Mouse (Mus musculus) forebrain, embryonic 11.5 days (tissue): ENCODE results near the gene Rab11fip4. TPM values are rescaled to one million over a fixed set of nuclear protein-coding genes. Genes with fewer than 3 reads are reported as not detected.

ENCODE experiments used
- ATAC-seq: fragments of 200-750 bp; cut with Nextera tagmentation; replicated peaks from 2 replicates; pipeline ENCODE4 v1.8.0; 2017; ENCODE audit warnings: moderate TSS enrichment; ENCODE audit not compliant: low FRiP score
- DNase-seq: peaks from one replicate; pipeline ENCODE4 v3.0.0-alpha.2; 2017; ENCODE audit warnings: low spot score
- H3K27ac ChIP-seq: fragments of 300-500 bp; sonication (generic); 2 replicates; pipeline ENCODE4 v1.5.1; 2014; ENCODE audit warnings: low read depth, low read length
- H3K27me3 ChIP-seq: fragments of 300-500 bp; sonication (generic); 2 replicates; pipeline ENCODE4 v1.6.1; 2014; ENCODE audit warnings: mild to moderate bottlenecking, low read length, mixed read lengths; ENCODE audit not compliant: control insufficient read depth, insufficient read depth
- H3K36me3 ChIP-seq: fragments of 300-500 bp; sonication (generic); 2 replicates; pipeline ENCODE4 v1.6.1; 2014; ENCODE audit warnings: mild to moderate bottlenecking, low read length, moderate library complexity, mixed read lengths; ENCODE audit not compliant: control insufficient read depth, insufficient read depth
- H3K4me1 ChIP-seq: fragments of 300-500 bp; sonication (generic); replicated peaks from 2 replicates; pipeline ENCODE4 v1.6.1; 2014; ENCODE audit warnings: low read length, mixed read lengths; ENCODE audit not compliant: control insufficient read depth, insufficient read depth
- H3K4me2 ChIP-seq: fragments of 300-500 bp; sonication (generic); 2 replicates; pipeline ENCODE4 v1.6.1; 2014; ENCODE audit warnings: low read depth, mild to moderate bottlenecking, low read length, moderate library complexity, mixed read lengths; ENCODE audit not compliant: severe bottlenecking
- H3K4me3 ChIP-seq: fragments of 300-500 bp; sonication (generic); 2 replicates; pipeline ENCODE4 v1.5.1; 2014; ENCODE audit warnings: low read depth, low read length
- H3K9ac ChIP-seq: fragments of 300-500 bp; sonication (generic); 2 replicates; pipeline ENCODE4 v1.6.1; 2014; ENCODE audit warnings: low read length
- H3K9me3 ChIP-seq: fragments of 300-500 bp; sonication (generic); 2 replicates; pipeline ENCODE4 v1.6.1; 2016; ENCODE audit warnings: low read length, mixed read lengths; ENCODE audit not compliant: control insufficient read depth
- WGBS: fragments of 180-500 bp; shearing (Covaris S2); extraction: QIAGEN DNeasy Blood & Tissue Kit; methylation state at CpG from one replicate; pipeline ENCODE4 v1.1.7; 2014; 5-methylcytosine and 5-hydroxymethylcytosine counted together
- polyA plus RNA-seq: library from polyadenylated mRNA; unstranded; fragments of >200 nt; fragmentation: Nextera tagmentation; extraction: Ambion mirVana; gene quantifications from 2 replicates; pipeline ENCODE4 v1.2.1, GENCODE M21; 2014

Rab11fip4 gene
- polyA plus RNA-seq, 1 experiment from 2014 or later: 16.0 TPM

DNA sequence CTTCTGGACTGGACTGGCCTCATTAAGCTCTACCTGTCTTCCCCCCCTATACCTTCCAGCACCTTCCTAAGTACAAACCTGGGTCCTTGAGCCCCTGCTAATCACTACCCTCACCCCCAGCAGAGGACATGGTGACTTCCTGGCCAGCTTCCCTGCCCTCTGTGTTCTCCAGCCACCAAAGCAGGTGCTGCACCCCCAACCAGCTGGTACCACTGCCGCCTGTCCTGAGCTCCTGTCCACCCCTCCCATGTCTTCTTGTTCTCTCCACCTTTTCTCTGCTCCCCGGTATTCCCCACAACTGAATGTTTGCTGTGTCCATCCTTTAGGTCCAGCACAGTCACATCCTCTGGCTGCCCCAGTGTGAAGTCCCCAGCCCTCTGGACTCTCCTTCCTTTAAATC is 19.4 kb downstream of the Rab11fip4 start:
- no peak overlapping the region for H3K27ac ChIP-seq
- H3K36me3 ChIP-seq: no peaks in the 10 kb centered on the region
- H3K4me2 ChIP-seq: no peak overlapping the region
- H3K4me3 ChIP-seq: no peak overlapping the region
- peaks cover 38% of the 10 kb centered on the region for H3K4me1 ChIP-seq
- no peak overlapping the region for H3K9ac ChIP-seq
- no peaks in the 10 kb centered on the region for H3K9me3 ChIP-seq
- DNase-seq: no peak
- ATAC-seq: no peak
- H3K27me3 ChIP-seq: no peaks in the 10 kb centered on the region; the same call in 1 of the 2 replicates
- 46% methylated on average over 2 of the region's 2 CpGs for WGBS

DNA sequence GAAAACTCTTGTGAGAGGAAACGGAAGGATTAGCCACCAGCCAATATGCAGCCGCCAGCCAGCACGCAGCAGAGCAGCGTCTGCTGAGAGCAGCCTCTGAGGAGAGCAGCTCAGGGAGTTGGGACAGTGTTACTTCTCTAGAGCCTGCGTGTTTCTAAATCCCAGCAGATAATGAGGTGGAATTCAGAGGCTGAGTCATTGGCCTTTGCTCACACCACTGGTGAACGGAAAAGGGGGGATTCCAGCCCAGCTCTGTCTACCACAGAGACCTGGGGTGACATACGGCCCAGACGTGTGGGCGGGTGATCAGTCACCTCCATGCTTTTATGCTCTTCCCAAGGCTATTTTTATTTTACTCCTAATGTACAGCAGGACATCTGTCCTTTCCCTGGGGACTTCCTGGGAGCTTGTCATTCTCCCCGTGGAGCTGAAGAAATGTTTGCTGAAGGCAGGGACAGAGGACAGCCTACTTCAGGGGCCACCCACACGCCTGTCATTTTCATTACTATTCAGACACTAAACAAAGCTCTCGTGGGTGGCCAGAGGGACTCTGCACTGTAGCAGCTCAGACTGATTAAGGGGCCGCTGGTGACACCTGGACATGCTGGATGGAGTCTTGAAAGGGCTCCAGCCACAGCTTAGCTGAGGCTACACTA is 20.1 kb downstream of the Rab11fip4 start:
- whole genome bisulfite sequencing: 7% methylated on average over 13 of the region's 13 CpGs
- Histone ChIP-seq H3K9me3 (no peaks in the 10 kb centered on the region), H3K4me3 (no peak overlapping the region), H3K36me3 (no peaks in the 10 kb centered on the region), H3K27me3 (no peaks in the 10 kb centered on the region; the same call in 1 of the 2 replicates), H3K4me2 (no peak overlapping the region), H3K4me1 (peaks cover 41% of the 10 kb centered on the region), H3K9ac (no peak overlapping the region), H3K27ac (peak overlapping the region; percentile 26; the same call in 1 of the 2 replicates)
- ATAC-seq (no peak), DNase-seq (no peak)

DNA sequence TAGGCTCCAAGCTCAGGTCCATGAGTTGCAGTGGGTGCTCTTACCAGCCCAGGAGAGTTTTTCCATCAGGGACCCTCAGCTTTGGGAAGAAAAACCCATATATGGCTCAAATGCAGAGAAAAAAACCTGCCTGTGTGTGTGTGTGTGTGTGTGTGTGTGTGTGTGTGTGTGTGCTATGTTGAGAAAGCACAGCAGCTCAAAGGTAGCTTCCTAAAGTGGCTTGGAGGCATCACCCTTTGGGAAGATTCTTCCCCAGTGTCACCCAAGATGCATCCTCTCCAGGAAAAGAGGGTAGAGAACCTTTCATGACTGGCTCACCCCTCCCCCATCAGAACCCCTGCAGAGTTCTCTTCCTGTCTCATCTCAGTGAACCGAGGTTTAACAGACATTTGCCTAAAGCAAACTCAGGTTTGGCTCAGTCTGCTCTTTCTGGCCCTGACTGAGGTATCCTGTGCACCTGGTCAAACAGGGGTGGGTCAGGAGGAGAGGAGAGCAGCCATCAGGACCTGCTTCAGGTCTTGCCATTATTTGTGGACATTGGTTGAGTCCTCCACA is 21.1 kb downstream of the Rab11fip4 start:
- no peaks in the 10 kb centered on the region for H3K9me3 ChIP-seq
- H3K9ac ChIP-seq: no peak overlapping the region
- no peak for DNase-seq
- no peak for ATAC-seq
- H3K4me3 ChIP-seq: no peak overlapping the region
- H3K4me2 ChIP-seq: no peak overlapping the region
- no peaks in the 10 kb centered on the region; the same call in 1 of the 2 replicates for H3K27me3 ChIP-seq
- no peaks in the 10 kb centered on the region for H3K36me3 ChIP-seq
- no peak overlapping the region for H3K27ac ChIP-seq
- WGBS: 5% methylated on average over 1 of the region's 1 CpGs
- H3K4me1 ChIP-seq: peaks cover 41% of the 10 kb centered on the region

DNA sequence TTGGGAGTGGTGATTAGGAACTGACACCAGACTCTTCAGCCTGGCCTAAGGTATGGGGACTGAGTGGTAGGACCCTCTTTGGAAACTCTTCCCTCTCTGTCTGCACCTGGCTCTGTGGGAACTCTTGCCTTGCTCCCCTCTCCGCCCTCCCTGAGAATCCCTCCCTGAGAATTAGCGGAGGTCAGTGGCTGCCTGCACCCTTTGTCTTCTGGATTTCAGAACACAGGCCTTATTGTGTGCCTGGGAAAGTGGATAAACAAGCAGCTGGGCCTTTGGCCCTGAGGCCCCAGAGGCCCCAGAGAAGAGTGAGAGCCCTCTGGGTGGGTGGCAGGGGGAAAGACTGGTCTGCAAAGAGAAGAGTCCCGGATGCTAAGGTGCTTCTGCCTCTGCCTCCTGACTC is 22.1 kb downstream of the Rab11fip4 start:
- Histone ChIP-seq H3K9ac (no peak overlapping the region), H3K36me3 (no peaks in the 10 kb centered on the region), H3K9me3 (no peaks in the 10 kb centered on the region), H3K4me2 (0 out of 2 replicates have a peak overlapping the region, but pooled peaks have one; percentile 15), H3K4me3 (no peak overlapping the region), H3K4me1 (peaks cover 38% of the 10 kb centered on the region), H3K27me3 (no peaks in the 10 kb centered on the region; the same call in 1 of the 2 replicates), H3K27ac (no peak overlapping the region)
- WGBS: 9% methylated on average over 3 of the region's 3 CpGs
- ATAC-seq (peak; percentile 51; the same call in 1 of the 2 replicates), DNase-seq (no peak)

DNA sequence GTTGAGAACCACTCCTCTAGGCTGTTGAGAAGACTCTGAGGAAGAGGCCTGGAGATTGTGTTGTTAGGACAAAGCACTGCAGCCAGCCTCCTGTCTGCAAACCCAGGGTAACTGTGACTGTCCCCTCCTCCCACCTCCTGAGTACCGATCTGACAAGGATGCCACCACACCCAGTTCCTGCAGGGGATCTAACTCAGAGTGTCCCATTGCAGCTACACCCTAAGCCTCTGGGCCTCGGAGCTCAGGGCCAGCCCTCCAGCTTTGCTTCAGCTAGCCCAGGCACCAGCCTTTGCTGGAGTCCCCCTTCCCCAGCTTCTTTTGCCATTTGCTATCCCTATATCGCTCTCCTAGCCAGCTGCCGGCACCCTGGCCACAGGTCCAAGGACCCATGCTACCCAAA is 22.7 kb downstream of the Rab11fip4 start:
- no peaks in the 10 kb centered on the region for H3K36me3 ChIP-seq
- WGBS: 47% methylated on average over 4 of the region's 4 CpGs
- no peak overlapping the region for H3K9ac ChIP-seq
- no peak overlapping the region for H3K27ac ChIP-seq
- ATAC-seq (no peak), DNase-seq (no peak)
- no peaks in the 10 kb centered on the region; the same call in 1 of the 2 replicates for H3K27me3 ChIP-seq
- no peaks in the 10 kb centered on the region for H3K9me3 ChIP-seq
- H3K4me3 ChIP-seq: no peak overlapping the region
- H3K4me1 ChIP-seq: peaks cover 33% of the 10 kb centered on the region
- H3K4me2 ChIP-seq: no peak overlapping the region

DNA sequence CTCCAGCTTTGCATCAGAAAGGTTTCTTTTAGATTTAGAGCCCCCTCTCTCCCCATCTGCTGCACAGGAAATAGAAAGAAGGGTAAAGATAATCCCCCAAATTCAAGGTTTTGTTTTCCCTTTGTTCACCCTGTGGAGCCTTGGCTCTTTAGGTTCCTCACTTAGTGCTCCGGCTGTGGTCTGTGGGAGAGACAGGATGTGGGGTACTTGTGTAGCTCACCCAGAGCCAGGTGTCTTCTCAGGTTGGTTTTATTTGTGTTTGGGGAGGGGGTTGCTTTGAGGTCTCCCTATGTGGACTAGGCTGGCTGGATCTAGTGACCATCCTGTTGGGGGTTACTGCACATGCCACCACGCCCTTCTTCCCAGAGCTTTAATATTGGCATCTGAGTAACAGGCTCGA is 23.9 kb downstream of the Rab11fip4 start:
- H3K27me3 ChIP-seq: no peaks in the 10 kb centered on the region; the same call in 1 of the 2 replicates
- H3K9me3 ChIP-seq: no peaks in the 10 kb centered on the region
- H3K36me3 ChIP-seq: no peaks in the 10 kb centered on the region
- no peak overlapping the region for H3K4me3 ChIP-seq
- peak overlapping the region; percentile 16; the same call in 1 of the 2 replicates for H3K9ac ChIP-seq
- no peak for DNase-seq
- 87% methylated on average over 3 of the region's 3 CpGs for WGBS
- no peak for ATAC-seq
- H3K27ac ChIP-seq: no peak overlapping the region
- no peak overlapping the region for H3K4me2 ChIP-seq
- H3K4me1 ChIP-seq: peaks cover 31% of the 10 kb centered on the region

DNA sequence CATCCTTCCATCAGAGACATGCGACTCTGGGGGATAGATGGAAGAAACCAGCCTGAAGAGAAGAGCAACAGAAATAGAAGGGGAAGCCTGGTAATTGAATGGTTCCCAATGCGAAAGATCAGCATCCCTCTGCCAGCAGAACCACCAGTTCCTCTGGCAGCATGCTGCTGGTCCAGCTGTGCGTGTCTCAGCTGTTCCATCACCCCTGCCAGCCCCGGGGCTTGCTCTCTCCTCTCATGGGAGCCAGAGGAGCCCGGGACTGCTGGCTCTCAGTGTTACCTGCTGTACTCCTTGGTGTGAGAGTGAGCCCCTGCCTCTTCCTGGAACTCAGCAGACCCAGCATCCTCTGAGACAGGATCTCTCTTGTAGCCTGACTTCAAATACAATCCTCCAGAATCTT is 24.9 kb downstream of the Rab11fip4 start:
- Histone ChIP-seq H3K4me2 (no peak overlapping the region), H3K27ac (no peak overlapping the region), H3K36me3 (no peaks in the 10 kb centered on the region), H3K4me3 (no peak overlapping the region), H3K9me3 (no peaks in the 10 kb centered on the region), H3K4me1 (peaks cover 26% of the 10 kb centered on the region), H3K9ac (no peak overlapping the region), H3K27me3 (no peaks in the 10 kb centered on the region; the same call in 1 of the 2 replicates)
- WGBS: 53% methylated on average over 5 of the region's 5 CpGs
- ATAC-seq (no peak), DNase-seq (no peak)

DNA sequence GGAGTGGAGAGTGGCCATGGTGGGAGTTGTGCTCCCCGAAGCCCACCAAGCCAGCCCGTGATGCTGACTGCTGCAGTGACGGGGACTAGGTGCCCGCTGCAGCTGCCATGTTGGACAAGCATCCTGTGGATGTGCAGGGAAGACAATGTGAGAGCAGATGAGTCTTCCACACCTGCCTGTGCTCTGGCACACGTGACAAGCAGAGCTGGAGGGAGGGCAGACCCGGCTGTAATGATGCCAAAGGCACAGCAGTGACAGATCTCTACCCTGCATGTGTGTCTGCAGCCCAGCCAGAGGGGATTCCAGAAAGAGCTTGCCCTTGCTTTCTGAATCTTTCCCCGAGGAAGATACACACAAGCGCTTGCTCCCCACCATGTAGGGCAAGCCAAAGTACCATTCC is 27.0 kb downstream of the Rab11fip4 start:
- no peak overlapping the region for H3K4me3 ChIP-seq
- H3K4me2 ChIP-seq: no peak overlapping the region
- H3K9ac ChIP-seq: no peak overlapping the region
- H3K4me1 ChIP-seq: peaks cover 12% of the 10 kb centered on the region
- no peaks in the 10 kb centered on the region for H3K9me3 ChIP-seq
- ATAC-seq (no peak), DNase-seq (no peak)
- no peaks in the 10 kb centered on the region for H3K36me3 ChIP-seq
- no peak overlapping the region for H3K27ac ChIP-seq
- H3K27me3 ChIP-seq: no peaks in the 10 kb centered on the region; the same call in 1 of the 2 replicates
- WGBS: 92% methylated on average over 8 of the region's 8 CpGs

DNA sequence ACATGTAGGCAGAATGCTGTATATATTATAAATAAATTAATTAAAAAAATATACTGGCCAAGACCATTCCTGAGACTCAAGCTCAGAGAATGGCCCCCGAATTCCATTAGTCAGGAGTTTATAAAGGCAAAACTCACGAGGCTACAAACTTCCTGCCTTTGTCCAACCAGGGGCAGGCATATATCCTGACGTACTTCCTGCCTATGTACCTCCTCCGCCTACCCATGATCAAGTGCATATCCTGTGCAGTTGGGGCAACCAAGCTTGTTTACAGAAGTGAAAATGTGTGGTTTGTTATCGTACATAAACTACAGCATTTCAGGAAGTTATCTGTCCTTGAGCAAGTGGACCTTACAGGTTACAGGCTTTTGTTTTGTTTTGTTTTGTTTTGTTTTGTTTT is 32.0 kb downstream of the Rab11fip4 start:
- 94% methylated on average over 5 of the region's 5 CpGs for WGBS
- no peaks in the 10 kb centered on the region for H3K27me3 ChIP-seq
- no peak overlapping the region for H3K9ac ChIP-seq
- H3K9me3 ChIP-seq: no peaks in the 10 kb centered on the region
- no peaks in the 10 kb centered on the region for H3K4me1 ChIP-seq
- H3K4me2 ChIP-seq: no peak overlapping the region
- no peak overlapping the region for H3K4me3 ChIP-seq
- H3K27ac ChIP-seq: no peak overlapping the region
- DNase-seq (no peak), ATAC-seq (no peak)
- no peaks in the 10 kb centered on the region for H3K36me3 ChIP-seq
